Mouse (Mus musculus) brain, embryonic 14.5 days (tissue): ENCODE data around the gene Cldn4. TPM values are rescaled to one million over a fixed set of nuclear protein-coding genes. Genes with fewer than 3 reads are reported as not detected.

ENCODE experiments used
- DNase-seq: peaks from one replicate; pipeline ENCODE4 v3.0.0-alpha.2; 2011; ENCODE audit warnings: low read depth
- CTCF ChIP-seq: fragments of 200-500 bp; IDR thresholded peaks from 2 replicates; pipeline ENCODE4 v1.5.1; 2012; ENCODE audit warnings: inconsistent platforms, mild to moderate bottlenecking, moderate library complexity, borderline replicate concordance; ENCODE audit not compliant: insufficient read depth, insufficient read length; ENCODE audit errors: extremely low read depth
- POLR2A ChIP-seq: fragments of 200-500 bp; IDR thresholded peaks from 2 replicates; pipeline ENCODE4 v1.6.1; 2012; ENCODE audit warnings: mild to moderate bottlenecking, inconsistent platforms, borderline replicate concordance; ENCODE audit not compliant: poor library complexity, insufficient read depth, insufficient read length, severe bottlenecking; ENCODE audit errors: extremely low read depth
- polyA plus RNA-seq: library from polyadenylated mRNA; depleted of rRNA; stranded (reverse); fragments of >200 nt; gene quantifications from 2 replicates; pipeline ENCODE4 v1.2.3, GENCODE M21; 2012

The Cldn4 gene
- polyA plus RNA-seq, 1 experiment = 3.2 TPM

DNA sequence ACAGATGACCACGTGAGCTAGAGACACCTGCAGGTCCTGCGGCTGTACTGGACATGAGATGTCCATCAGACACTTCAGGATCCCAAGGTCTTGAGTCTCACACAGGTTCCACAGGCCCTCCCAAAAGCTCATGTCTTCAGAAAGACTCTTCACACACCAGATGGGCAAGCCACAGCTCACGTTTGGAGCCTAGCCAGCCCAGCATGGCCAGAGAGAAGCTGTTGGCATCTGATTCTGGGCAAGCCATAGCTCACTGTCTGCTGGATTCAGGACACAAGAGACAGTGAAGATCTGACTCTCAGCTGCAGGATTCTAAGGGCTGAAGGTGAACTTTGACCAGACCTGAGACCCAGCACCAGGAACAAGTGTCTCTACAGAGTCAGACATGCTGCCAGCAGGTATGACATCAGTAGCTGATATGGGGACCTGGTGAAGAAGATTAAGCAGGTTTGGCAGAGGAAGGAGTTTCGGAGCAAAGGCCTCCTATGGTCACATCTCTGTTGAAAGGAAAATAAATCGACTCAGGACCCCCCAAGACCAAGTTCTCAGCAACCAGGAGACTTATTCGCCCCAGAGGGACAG is 26.5 kb downstream of the Cldn4 start:
- TF ChIP-seq POLR2A (no peak), CTCF (no peak)
- peak; percentile 42 for DNase-seq

GRCm38 (mm10) chr5:134919097-134919496 is 27.6 kb downstream of the Cldn4 start:
- no peak for DNase-seq
- TF ChIP-seq POLR2A (no peak), CTCF (no peak)

DNA sequence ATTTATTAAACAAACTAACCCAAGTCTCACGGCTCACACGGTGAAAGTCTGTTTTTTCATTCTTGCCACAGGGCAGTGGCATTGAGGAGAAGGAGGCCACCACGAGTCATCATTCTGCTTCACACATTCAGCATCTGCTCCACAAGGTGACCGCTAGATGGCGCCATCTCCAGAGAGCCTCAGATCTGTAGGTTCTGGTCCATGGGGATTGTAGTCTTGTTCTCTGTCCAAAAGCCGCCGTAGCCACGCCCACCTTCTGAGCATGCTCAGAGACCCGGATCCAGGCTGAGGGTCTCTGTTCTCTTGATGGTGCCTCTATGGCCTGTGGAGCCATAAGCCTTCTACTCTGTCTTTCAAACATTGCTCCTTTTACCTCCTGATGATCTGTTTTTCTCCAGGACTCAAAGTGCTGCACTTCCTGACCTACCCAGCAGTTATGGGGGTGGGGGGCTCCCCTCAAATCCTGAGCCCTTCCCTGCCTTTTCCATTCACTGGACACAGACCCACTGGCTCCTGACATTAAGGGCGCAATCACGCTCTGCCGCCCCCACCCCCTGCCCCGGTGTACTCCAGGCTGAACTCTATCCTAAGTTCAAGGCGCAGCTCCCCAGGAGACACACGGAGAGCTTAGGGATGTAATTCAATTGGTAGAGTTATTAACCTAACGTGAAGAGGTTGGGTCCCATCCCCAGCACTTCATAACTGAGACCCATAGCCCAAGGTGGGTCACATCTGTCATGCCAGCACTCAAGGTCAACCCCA is 28.5 kb downstream of the Cldn4 start:
- DNase-seq = peak; percentile 40
- TF ChIP-seq CTCF (peak; percentile 53; the same call in 1 of the 2 replicates), POLR2A (no peak)

DNA sequence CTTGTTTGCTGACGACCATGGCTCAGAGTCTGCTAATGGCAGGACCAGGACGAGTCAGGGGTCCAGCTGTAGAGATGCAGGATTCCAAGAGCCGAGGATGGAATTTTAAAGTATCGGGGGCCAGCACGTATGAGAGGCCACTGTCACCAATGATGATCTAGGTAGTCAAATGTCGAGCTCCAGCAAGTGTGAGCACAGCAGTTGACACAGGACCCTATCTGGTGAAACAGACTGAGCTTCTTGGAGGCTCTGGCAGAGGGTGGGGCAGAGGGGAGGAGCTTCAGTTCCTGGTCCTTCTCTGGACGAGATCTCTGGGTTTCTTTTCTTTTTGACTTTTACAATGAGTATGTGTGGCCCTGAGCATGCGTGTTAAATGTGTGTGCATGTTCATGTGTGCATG is 31.4 kb downstream of the Cldn4 start, which contains the start of gene Cldn13:
Cldn13 (minus strand) TSS at position 216 of the 400 bp plus-strand sequence.
- DNase-seq = no peak
- TF ChIP-seq CTCF (no peak), POLR2A (no peak)

GRCm38 (mm10) chr5:134914510-134914909 is 32.2 kb downstream of the Cldn4 start:
- DNase-seq = no peak
- TF ChIP-seq CTCF (no peak), POLR2A (no peak)

DNA sequence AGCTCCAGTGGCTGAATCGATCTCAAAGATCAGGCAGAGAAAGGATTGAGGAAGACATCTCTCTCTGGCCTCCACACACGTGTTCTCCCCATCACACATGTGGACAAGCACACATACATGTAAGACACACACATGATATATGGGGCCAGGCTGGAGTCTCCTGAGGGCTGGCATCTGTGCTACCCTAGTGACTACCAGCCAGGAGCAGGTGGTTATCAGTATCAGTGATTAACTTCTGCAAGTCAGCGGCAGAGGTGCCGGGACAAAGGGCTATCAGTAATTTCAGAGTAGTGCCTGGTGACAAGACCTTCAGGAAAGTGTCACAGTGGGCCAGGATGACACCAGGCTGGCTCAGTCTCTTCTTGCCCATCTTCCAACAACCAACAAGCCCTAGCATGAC is 33.0 kb downstream of the Cldn4 start:
- no peak for TF ChIP-seq POLR2A
- no peak for TF ChIP-seq CTCF
- no peak for DNase-seq

GRCm38 (mm10) chr5:134913352-134913751 is 33.4 kb downstream of the Cldn4 start:
- TF ChIP-seq POLR2A = no peak
- TF ChIP-seq CTCF = no peak
- DNase-seq = no peak

GRCm38 (mm10) chr5:134911901-134912300 is 34.8 kb downstream of the Cldn4 start:
- no peak for DNase-seq
- TF ChIP-seq CTCF (no peak), POLR2A (no peak)

DNA sequence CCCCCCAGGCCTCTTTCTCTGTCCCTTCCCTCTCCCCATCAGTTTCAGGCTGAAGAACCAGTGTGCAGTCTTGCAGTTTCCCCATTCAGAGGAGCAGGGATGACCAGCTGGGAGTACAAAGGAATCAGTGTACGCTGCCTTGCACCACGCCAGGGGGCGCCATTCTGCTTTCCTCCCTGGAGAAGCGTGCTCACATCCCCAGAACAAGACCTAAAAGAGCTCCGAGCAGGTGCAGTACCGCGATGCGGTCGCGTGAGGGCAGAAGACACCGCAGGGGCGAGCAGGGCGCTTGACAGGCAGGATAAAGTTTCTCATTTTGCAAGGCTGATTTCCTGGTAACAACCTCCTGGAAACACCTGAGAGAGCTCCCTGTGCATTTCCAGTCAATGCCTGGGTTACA is 39.6 kb downstream of the Cldn4 start:
- TF ChIP-seq POLR2A (no peak), CTCF (peak; percentile 98)
- DNase-seq = peak; percentile 95

DNA sequence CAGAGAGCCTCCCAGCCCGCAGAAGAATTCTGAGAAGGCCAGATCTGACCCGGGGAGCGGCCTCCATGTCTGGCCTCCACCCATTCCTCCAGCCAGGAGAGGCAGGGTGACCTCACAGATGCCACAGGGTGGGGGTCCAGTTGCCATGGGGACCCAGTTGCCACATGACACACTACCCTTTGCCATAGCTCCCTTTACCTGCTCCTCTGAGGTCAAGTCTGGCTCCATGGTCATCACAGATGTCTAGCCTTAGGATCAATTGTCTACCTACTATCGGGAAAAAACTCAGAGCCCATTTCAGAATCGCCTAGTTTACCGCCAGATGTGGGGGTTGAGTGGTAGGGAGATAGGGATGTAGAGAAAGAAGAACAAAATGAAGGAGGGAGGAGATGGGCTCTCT is 40.1 kb downstream of the Cldn4 start, which contains the start of gene Tmem270:
Tmem270 (minus strand) TSS at position 101 of the 400 bp plus-strand sequence.
- no peak for DNase-seq
- TF ChIP-seq POLR2A (no peak), CTCF (no peak)

GRCm38 (mm10) chr5:134901644-134902027 is 45.1 kb downstream of the Cldn4 start:
- no peak for DNase-seq
- no peak for TF ChIP-seq POLR2A
- no peak for TF ChIP-seq CTCF
